7 mouse cellular contexts compared by ENCODE assay signal in genomic region chr9:72133089-72133771, GRCm38 (mm10). TPM values are rescaled to one million over a fixed set of nuclear protein-coding genes. Genes with fewer than 3 reads are reported as not detected.
DNase-seq lines count a peak whose midpoint lies in the region; ATAC-seq lines count a peak whose summit lies in the region.

No protein-coding gene starts in this region.

- H3K4me3 ChIP-seq in intestine, embryonic 15.5 days (replicated peaks) = peak overlapping the region; percentile 70
- H3K4me3 ChIP-seq in midbrain, embryonic 11.5 days (ENCODE audit: low read depth, low read length) = peak overlapping the region; percentile 37

- H3K4me1 ChIP-seq in intestine, embryonic 15.5 days (replicated peaks) = no peaks in the 10 kb centered on the region; the same call in 1 of the 2 replicates
- no peaks in the 10 kb centered on the region; the same call in 1 of the 2 replicates for H3K4me1 ChIP-seq in midbrain, embryonic 11.5 days (ENCODE audit: control insufficient read depth, insufficient read depth, low read length)

- no peaks in the 10 kb centered on the region for H3K9me3 ChIP-seq in intestine, embryonic 15.5 days
- no peaks in the 10 kb centered on the region for H3K9me3 ChIP-seq in midbrain, embryonic 11.5 days (ENCODE audit: control insufficient read depth, low read length)

- no peaks in the 10 kb centered on the region for H3K27me3 ChIP-seq in intestine, embryonic 15.5 days (replicated peaks)
- H3K27me3 ChIP-seq in midbrain, embryonic 11.5 days (ENCODE audit: control insufficient read depth, insufficient read depth, low read length) = no peaks in the 10 kb centered on the region

- peak overlapping the region; percentile 91 for H3K4me2 ChIP-seq in intestine, embryonic 15.5 days (replicated peaks)
- H3K4me2 ChIP-seq in midbrain, embryonic 11.5 days = peak overlapping the region; percentile 86

- H3K9ac ChIP-seq in intestine, embryonic 15.5 days = peak overlapping the region; percentile 77
- H3K9ac ChIP-seq in midbrain, embryonic 11.5 days (ENCODE audit: low read length) = peak overlapping the region; percentile 76

- no peaks in the 10 kb centered on the region for H3K36me3 ChIP-seq in intestine, embryonic 15.5 days
- no peaks in the 10 kb centered on the region for H3K36me3 ChIP-seq in midbrain, embryonic 11.5 days (ENCODE audit: control insufficient read depth, insufficient read depth, low read length)

- WGBS in intestine, embryonic 15.5 days = 1% methylated on average over 56 of the region's 56 CpGs
- WGBS in midbrain, embryonic 11.5 days = 2% methylated on average over 42 of the region's 56 CpGs

- peak overlapping the region; percentile 93 for H3K27ac ChIP-seq in intestine, embryonic 15.5 days
- peak overlapping the region; percentile 83 for H3K27ac ChIP-seq in midbrain, embryonic 11.5 days (ENCODE audit: low read depth, low read length)

- peak; percentile 95 for DNase-seq in adrenal gland, adult 2 months
- peak; percentile 88 for DNase-seq in embryo, embryonic 10.5 days (ENCODE audit: low spot score)
- DNase-seq in gastrocnemius, postnatal 25 days = peak; percentile 94
- peak; percentile 82 for DNase-seq in left cerebral cortex, postnatal 4 days
- DNase-seq in midbrain, embryonic 11.5 days (ENCODE audit: low spot score, missing footprints) = peak; percentile 99
- peak; percentile 80 for DNase-seq in right cerebral cortex, postnatal 4 days

- intact Hi-C loops in left cerebral cortex, postnatal 4 days (cut with DNase I) = no loop called here

- ATAC-seq in intestine, embryonic 15.5 days = peak; percentile 96
- peak; percentile 95 for ATAC-seq in midbrain, embryonic 11.5 days (ENCODE audit: low FRiP score)

RNA-seq across cellular contexts. Expression of gene Tcf12, which starts 21.6 kb away (rescaled TPM):
- 10 to 100 TPM; 81.1 to 97.5 TPM for total RNA-seq in adrenal gland, adult 2 months (2021)
- 50.2 and 52.2 TPM in 2 replicates for polyA plus RNA-seq in adrenal gland, adult 2 months (2012; rRNA removed)
- total RNA-seq in gastrocnemius, postnatal 25 days (2021) = 10 to 100 TPM; 25.1 to 25.9 TPM
- polyA plus RNA-seq in intestine, embryonic 15.5 days (2015; fragmentation: Nextera tagmentation; extraction: Ambion mirVana) = 34.8 and 35.2 TPM in 2 replicates
- total RNA-seq in left cerebral cortex, postnatal 4 days (2021) = 10 to 100 TPM; 59.3 to 59.6 TPM
- 211 and 233 TPM in 2 replicates for polyA plus RNA-seq in midbrain, embryonic 11.5 days (2014; fragmentation: Nextera tagmentation; extraction: Ambion mirVana)

Comparison
In these comparisons a context has a peak if more than half of its experiments do, and no peak if none do; other contexts are left out.
1. Peak in every context shown above with its lines: DNase-seq, ATAC-seq, H3K4me3 ChIP-seq and H3K27ac ChIP-seq.